Mouse (Mus musculus) c-Kit-positive CD71-positive TER-119-negative erythroid progenitor cells, embryonic 14.5 days (primary cell): ENCODE measurements around the gene Higd1a.

Source experiments
- DNase-seq: peaks from one replicate; pipeline ENCODE4 v3.0.0-alpha.2; 2013; ENCODE audit warnings: low read depth

Higd1a gene

GRCm38 (mm10) chr9:121858153-121858488 lies at the start of gene Higd1a:
Gene Higd1a (minus strand): TSS chr9:121858362.
- no peak for DNase-seq

GRCm38 (mm10) chr9:121907356-121908070 lies 49.4 kb upstream of the Higd1a start:
- no peak for DNase-seq

- no peak for DNase-seq
These were observed 48.3 kb upstream of the Higd1a start for GRCm38 (mm10) chr9:121906456-121906855.

GRCm38 (mm10) chr9:121905556-121906185 lies 47.5 kb upstream of the Higd1a start:
- no peak for DNase-seq

GRCm38 (mm10) chr9:121904946-121905345 lies 46.8 kb upstream of the Higd1a start:
- DNase-seq: no peak

GRCm38 (mm10) chr9:121904319-121904718 lies 46.2 kb upstream of the Higd1a start:
- no peak for DNase-seq

- DNase-seq: no peak
These were observed 45.5 kb upstream of the Higd1a start for GRCm38 (mm10) chr9:121903476-121904305.

- DNase-seq: no peak
These were observed 43.8 kb upstream of the Higd1a start for GRCm38 (mm10) chr9:121901710-121902700.

- no peak for DNase-seq
These were observed 42.2 kb upstream of the Higd1a start for GRCm38 (mm10) chr9:121900282-121900855.

- no peak for DNase-seq
These were observed 41.1 kb upstream of the Higd1a start for GRCm38 (mm10) chr9:121899306-121899705.

- no peak for DNase-seq
These were observed 40.1 kb upstream of the Higd1a start, which contains the start of gene Ackr2 for GRCm38 (mm10) chr9:121898245-121898644. Gene Ackr2 (plus strand): TSS chr9:121898355.

GRCm38 (mm10) chr9:121896820-121897219 lies 38.7 kb upstream of the Higd1a start:
- DNase-seq: no peak

- DNase-seq: no peak
These were observed 37.3 kb upstream of the Higd1a start for GRCm38 (mm10) chr9:121895392-121895993.

- DNase-seq: no peak
These were observed 36.3 kb upstream of the Higd1a start for GRCm38 (mm10) chr9:121894447-121894846.

- no peak for DNase-seq
These were observed 34.0 kb upstream of the Higd1a start for GRCm38 (mm10) chr9:121892057-121892687.

GRCm38 (mm10) chr9:121891301-121891700 lies 33.1 kb upstream of the Higd1a start:
- no peak for DNase-seq

- no peak for DNase-seq
These were observed 32.3 kb upstream of the Higd1a start for GRCm38 (mm10) chr9:121890441-121890941.

GRCm38 (mm10) chr9:121889927-121890440 lies 31.8 kb upstream of the Higd1a start:
- DNase-seq: no peak

GRCm38 (mm10) chr9:121882015-121882457 lies 23.9 kb upstream of the Higd1a start:
- no peak for DNase-seq

GRCm38 (mm10) chr9:121881301-121881700 lies 23.1 kb upstream of the Higd1a start:
- DNase-seq: no peak
